Mouse (Mus musculus): ENCODE measurements around the gene Vps33b.

GRCm38 (mm10) chr7:80323336-80323735, 53.9 kb downstream of the Vps33b start:
- no peak for TF ChIP-seq POLR2A (IDR thresholded peaks at IDR 0.05; ENCODE audit: insufficient read depth, low read depth, low read length)
- no peak for TF ChIP-seq CTCF (IDR thresholded peaks at IDR 0.05; ENCODE audit: insufficient read depth, low read depth, low read length)
